Mouse (Mus musculus) stomach, embryonic 16.5 days (tissue): ENCODE measurements around the gene March6. TPM values are rescaled to one million over a fixed set of nuclear protein-coding genes. Genes with fewer than 3 reads are reported as not detected.

ENCODE experiments used
- ATAC-seq: fragments of 200-750 bp; cut with Nextera tagmentation; 2 replicates; pipeline ENCODE4 v1.8.0; 2017; ENCODE audit warnings: moderate number of reproducible peaks, moderate TSS enrichment; ENCODE audit not compliant: insufficient read depth, low FRiP score
- H3K27ac ChIP-seq: fragments of 300-500 bp; sonication (generic); 2 replicates; pipeline ENCODE4 v1.5.1; 2014; ENCODE audit warnings: low read length
- H3K27me3 ChIP-seq: fragments of 300-500 bp; sonication (generic); 2 replicates; pipeline ENCODE4 v1.6.1; 2014; ENCODE audit warnings: low read length, control low read depth, mixed read lengths; ENCODE audit not compliant: control insufficient read depth, insufficient read depth
- H3K36me3 ChIP-seq: fragments of 300-500 bp; sonication (generic); 2 replicates; pipeline ENCODE4 v1.6.1; 2014; ENCODE audit warnings: low read length; ENCODE audit not compliant: control insufficient read depth, insufficient read depth
- H3K4me1 ChIP-seq: fragments of 300-500 bp; sonication (generic); 2 replicates; pipeline ENCODE4 v1.6.1; 2014; ENCODE audit warnings: low read length, control low read depth, mixed read lengths; ENCODE audit not compliant: control insufficient read depth, insufficient read depth
- H3K4me2 ChIP-seq: fragments of 300-500 bp; sonication (generic); 2 replicates; pipeline ENCODE4 v1.6.1; 2014; ENCODE audit warnings: low read depth, low read length, mixed read lengths
- H3K4me3 ChIP-seq: fragments of 300-500 bp; sonication (generic); replicated peaks from 2 replicates; pipeline ENCODE4 v1.5.1; 2014; ENCODE audit warnings: mild to moderate bottlenecking, low read length
- H3K9ac ChIP-seq: fragments of 300-500 bp; sonication (generic); 2 replicates; pipeline ENCODE4 v1.6.1; 2014; ENCODE audit warnings: low read length
- H3K9me3 ChIP-seq: fragments of 300-500 bp; sonication (generic); replicated peaks from 2 replicates; pipeline ENCODE4 v1.6.1; 2016; ENCODE audit warnings: low read length, control low read depth; ENCODE audit not compliant: control insufficient read depth
- WGBS: fragments of 180-500 bp; shearing (Covaris S2); extraction: QIAGEN DNeasy Blood & Tissue Kit; methylation state at CpG from one replicate; pipeline ENCODE4 v1.1.7; 2014; 5-methylcytosine and 5-hydroxymethylcytosine counted together
- polyA plus RNA-seq: library from polyadenylated mRNA; unstranded; fragments of >200 nt; fragmentation: Nextera tagmentation; extraction: Ambion mirVana; gene quantifications from 2 replicates; pipeline ENCODE4 v1.2.1, GENCODE M21; 2015

Gene March6
- polyA plus RNA-seq, 1 experiment from 2014 or later: 30.2 TPM

- Histone ChIP-seq H3K36me3 (0 out of 2 replicates have a peak, but pooled peaks cover 3% of the 10 kb centered on the region), H3K4me1 (peaks cover 4% of the 10 kb centered on the region; the same call in 1 of the 2 replicates), H3K4me2 (no peak overlapping the region), H3K27ac (no peak overlapping the region; the same call in 1 of the 2 replicates), H3K9ac (no peak overlapping the region), H3K4me3 (no peak overlapping the region), H3K9me3 (no peaks in the 10 kb centered on the region), H3K27me3 (no peaks in the 10 kb centered on the region)
- ATAC-seq: no peak
- WGBS: 75% methylated on average over 7 of the region's 7 CpGs
Measured at GRCm38 (mm10) chr15:31454861-31455295, 76.0 kb downstream of the March6 start.

GRCm38 (mm10) chr15:31454096-31454860 lies 76.6 kb downstream of the March6 start:
- Histone ChIP-seq H3K27ac (no peak overlapping the region; the same call in 1 of the 2 replicates), H3K36me3 (0 out of 2 replicates have a peak, but pooled peaks cover 3% of the 10 kb centered on the region), H3K27me3 (no peaks in the 10 kb centered on the region), H3K4me1 (peaks cover 4% of the 10 kb centered on the region; the same call in 1 of the 2 replicates), H3K9me3 (no peaks in the 10 kb centered on the region), H3K4me2 (peak overlapping the region; percentile 74), H3K9ac (no peak overlapping the region), H3K4me3 (peak overlapping the region; percentile 72)
- ATAC-seq: no peak
- 41% methylated on average over 10 of the region's 10 CpGs for WGBS

- H3K9ac ChIP-seq: peak within 1 kb of the TSS; percentile 80
- H3K36me3 ChIP-seq: 0 out of 2 replicates have a peak, but pooled peaks cover 3% of the 10 kb centered on the region
- peaks cover 4% of the 10 kb centered on the region; the same call in 1 of the 2 replicates for H3K4me1 ChIP-seq
- H3K27ac ChIP-seq: peak within 1 kb of the TSS; percentile 84
- under 1% methylated on average over 57 of the region's 57 CpGs for WGBS
- ATAC-seq: peak; percentile 97
- no peaks in the 10 kb centered on the region for H3K9me3 ChIP-seq
- H3K27me3 ChIP-seq: no peaks in the 10 kb centered on the region
- peak within 1 kb of the TSS; percentile 72 for H3K4me3 ChIP-seq
- H3K4me2 ChIP-seq: peak within 1 kb of the TSS; percentile 74
Measured at GRCm38 (mm10) chr15:31453098-31453916, 77.5 kb downstream of the March6 start, which contains the start of gene Ropn1l. Gene Ropn1l (minus strand): TSS chr15:31453737.

GRCm38 (mm10) chr15:31452336-31453097 lies 78.3 kb downstream of the March6 start:
- ATAC-seq: no peak
- Histone ChIP-seq H3K4me2 (peak overlapping the region; percentile 74), H3K4me3 (peak overlapping the region; percentile 72), H3K4me1 (peaks cover 4% of the 10 kb centered on the region; the same call in 1 of the 2 replicates), H3K9me3 (no peaks in the 10 kb centered on the region), H3K27ac (peak overlapping the region; percentile 84), H3K36me3 (no peaks in the 10 kb centered on the region), H3K27me3 (no peaks in the 10 kb centered on the region), H3K9ac (peak overlapping the region; percentile 80)
- WGBS: 37% methylated on average over 18 of the region's 18 CpGs

GRCm38 (mm10) chr15:31449772-31450171 lies 81.1 kb downstream of the March6 start:
- no peak overlapping the region for H3K4me2 ChIP-seq
- no peak overlapping the region for H3K4me3 ChIP-seq
- 10% methylated on average over 2 of the region's 2 CpGs for WGBS
- no peaks in the 10 kb centered on the region for H3K27me3 ChIP-seq
- ATAC-seq: no peak
- peaks cover 4% of the 10 kb centered on the region; the same call in 1 of the 2 replicates for H3K4me1 ChIP-seq
- no peak overlapping the region for H3K27ac ChIP-seq
- H3K9me3 ChIP-seq: no peaks in the 10 kb centered on the region
- no peaks in the 10 kb centered on the region for H3K36me3 ChIP-seq
- no peak overlapping the region for H3K9ac ChIP-seq

GRCm38 (mm10) chr15:31447121-31447520 lies 83.7 kb downstream of the March6 start:
- Histone ChIP-seq H3K4me3 (no peak overlapping the region), H3K4me1 (no peaks in the 10 kb centered on the region), H3K9me3 (no peaks in the 10 kb centered on the region), H3K9ac (no peak overlapping the region), H3K27ac (no peak overlapping the region), H3K36me3 (no peaks in the 10 kb centered on the region), H3K27me3 (no peaks in the 10 kb centered on the region), H3K4me2 (no peak overlapping the region)
- no peak for ATAC-seq
- 46% methylated on average over 7 of the region's 7 CpGs for WGBS

- Histone ChIP-seq H3K4me1 (no peaks in the 10 kb centered on the region), H3K27ac (no peak overlapping the region), H3K9me3 (no peaks in the 10 kb centered on the region), H3K4me3 (no peak overlapping the region), H3K9ac (no peak overlapping the region), H3K27me3 (no peaks in the 10 kb centered on the region), H3K36me3 (no peaks in the 10 kb centered on the region), H3K4me2 (no peak overlapping the region)
- 89% methylated on average over 4 of the region's 4 CpGs for WGBS
- no peak for ATAC-seq
Measured at GRCm38 (mm10) chr15:31442698-31443097, 88.2 kb downstream of the March6 start.

- H3K36me3 ChIP-seq: no peaks in the 10 kb centered on the region
- no peak for ATAC-seq
- H3K4me3 ChIP-seq: no peak overlapping the region
- H3K27me3 ChIP-seq: no peaks in the 10 kb centered on the region
- H3K4me1 ChIP-seq: no peaks in the 10 kb centered on the region
- H3K27ac ChIP-seq: no peak overlapping the region
- no peak overlapping the region for H3K9ac ChIP-seq
- no peak overlapping the region for H3K4me2 ChIP-seq
- WGBS: 68% methylated on average over 6 of the region's 6 CpGs
- no peaks in the 10 kb centered on the region for H3K9me3 ChIP-seq
Measured at GRCm38 (mm10) chr15:31441996-31442395, 88.9 kb downstream of the March6 start.
